ENCODE assay signal across 24 mouse cellular contexts in the genomic region with DNA sequence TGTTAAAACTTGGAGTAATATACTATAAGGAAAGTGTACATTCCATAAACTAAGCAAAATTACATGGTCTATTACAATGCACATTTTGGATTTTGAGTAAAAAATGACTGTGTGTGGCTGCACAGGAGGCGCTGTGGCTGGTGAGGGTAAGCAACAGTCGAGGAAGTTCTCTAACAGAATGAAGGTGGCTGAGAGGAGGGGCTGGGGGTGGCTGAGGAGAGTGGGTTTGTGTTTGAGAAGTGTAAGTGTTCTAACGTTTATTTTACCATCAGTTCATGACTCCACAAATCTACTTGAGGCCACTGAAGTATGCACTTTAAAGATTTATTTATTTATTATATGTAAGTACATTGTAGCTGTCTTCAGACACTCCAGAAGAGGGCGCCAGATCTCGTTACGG. TPM values are rescaled to one million over a fixed set of nuclear protein-coding genes. Genes with fewer than 3 reads are reported as not detected.
DNase-seq lines count a peak whose midpoint lies in the region; ATAC-seq and TF ChIP-seq lines count a peak whose summit lies in the region.
"Had no signal": no experiment of that assay in that cellular context is flagged by ENCODE, and none has a peak within 500 bp of the region (broad histone marks: within the 10 kb centered on the region; RNA-seq: fewer than 3 reads in every experiment).

No protein-coding gene starts in this region.

- no peak overlapping the region for H3K4me2 ChIP-seq in lung, postnatal 0 days (replicated peaks; ENCODE audit: low read depth, low read length)
- H3K4me2 ChIP-seq: forebrain, embryonic 13.5 days; heart, embryonic 12.5 days; heart, embryonic 15.5 days; hindbrain, embryonic 13.5 days had no signal

- peak; percentile 22; the same call in 1 of the 2 replicates for TF ChIP-seq CTCF in lung, postnatal 0 days (IDR thresholded peaks at IDR 0.05)

- ATAC-seq in lung, postnatal 0 days: peak; percentile 58
- ATAC-seq: forebrain, embryonic 13.5 days; forebrain, embryonic 16.5 days; hindbrain, embryonic 16.5 days had no signal

- TF ChIP-seq EP300 in lung, postnatal 0 days (IDR thresholded peaks at IDR 0.05): no peak

- no peak overlapping the region for H3K9ac ChIP-seq in lung, postnatal 0 days (replicated peaks; ENCODE audit: low read depth)
- H3K9ac ChIP-seq: forebrain, embryonic 13.5 days; heart, embryonic 12.5 days; heart, embryonic 15.5 days; hindbrain, embryonic 13.5 days had no signal

- no peaks in the 10 kb centered on the region for H3K9me3 ChIP-seq in lung, postnatal 0 days (ENCODE audit: low read length)
- H3K9me3 ChIP-seq in heart, embryonic 10.5 days: no peaks in the 10 kb centered on the region
- H3K9me3 ChIP-seq: forebrain, embryonic 10.5 days; forebrain, embryonic 13.5 days; heart, embryonic 12.5 days; heart, embryonic 15.5 days; hindbrain, embryonic 10.5 days; hindbrain, embryonic 13.5 days had no signal

- no peaks in the 10 kb centered on the region for H3K36me3 ChIP-seq in lung, postnatal 0 days (ENCODE audit: insufficient read depth, low read length)
- no peaks in the 10 kb centered on the region for H3K36me3 ChIP-seq in heart, embryonic 10.5 days
- H3K36me3 ChIP-seq: forebrain, embryonic 10.5 days; heart, embryonic 12.5 days; heart, embryonic 15.5 days; hindbrain, embryonic 10.5 days; hindbrain, embryonic 13.5 days had no signal

- H3K27me3 ChIP-seq in lung, postnatal 0 days (replicated peaks; ENCODE audit: insufficient read depth, low read length): no peaks in the 10 kb centered on the region
- no peaks in the 10 kb centered on the region for H3K27me3 ChIP-seq in heart, embryonic 10.5 days (ENCODE audit: insufficient read depth, poor library complexity, severe bottlenecking)
- H3K27me3 ChIP-seq: forebrain, embryonic 13.5 days; heart, embryonic 12.5 days; heart, embryonic 15.5 days; hindbrain, embryonic 13.5 days had no signal

- H3K4me1 ChIP-seq in lung, postnatal 0 days (ENCODE audit: insufficient read depth, low read depth, low read length): peaks cover 10% of the 10 kb centered on the region; the same call in 1 of the 2 replicates
- H3K4me1 ChIP-seq in heart, embryonic 10.5 days: peaks cover 23% of the 10 kb centered on the region

- 36% methylated on average over 5 of the region's 6 CpGs for WGBS in lung, postnatal 0 days
- 78% methylated on average over 6 of the region's 6 CpGs for WGBS in heart, embryonic 10.5 days

- H3K4me3 ChIP-seq in lung, postnatal 0 days (ENCODE audit: low read depth, low read length): no peak overlapping the region
- H3K4me3 ChIP-seq in heart, embryonic 10.5 days: no peak overlapping the region
- H3K4me3 ChIP-seq: forebrain, embryonic 10.5 days; forebrain, embryonic 13.5 days; heart, embryonic 12.5 days; heart, embryonic 15.5 days; hindbrain, embryonic 10.5 days; hindbrain, embryonic 13.5 days had no signal

- H3K27ac ChIP-seq in lung, postnatal 0 days (ENCODE audit: low read length): no peak overlapping the region
- no peak overlapping the region for H3K27ac ChIP-seq in heart, embryonic 10.5 days
- H3K27ac ChIP-seq: forebrain, embryonic 10.5 days; forebrain, embryonic 13.5 days; heart, embryonic 15.5 days; hindbrain, embryonic 10.5 days; hindbrain, embryonic 13.5 days had no signal

- peak; percentile 59 for DNase-seq in lung, postnatal 0 days (ENCODE audit: low spot score)
- no peak for DNase-seq in lung, postnatal 36 days
- peak; percentile 51 for DNase-seq in thymus, postnatal 14 days
- no peak for DNase-seq in thymus, postnatal 0 days (ENCODE audit: low spot score)
- peak; percentile 30 for DNase-seq in naive thymus-derived CD4-positive, alpha-beta T cell, adult 2 months (ENCODE audit: low read depth)
- DNase-seq in thymus, postnatal 4 days: peak; percentile 67
- DNase-seq in heart, embryonic 10.5 days (ENCODE audit: low spot score): no peak
- DNase-seq in cerebellum, adult 11-12 months: no peak
- DNase-seq: adrenal gland, postnatal 25 days; cerebellum, adult 18-20 months; cerebellum, adult 9-10 months; cerebellum, postnatal 14 days; gastrocnemius, postnatal 14 days; heart, adult 11 months; heart, postnatal 10 days; heart, postnatal 36 days had no signal

RNA-seq across cellular contexts. Expression of a gene that starts 48.8 kb away (rescaled TPM):
- 3.3 and 3.5 TPM in 2 replicates for polyA plus RNA-seq in lung, postnatal 0 days (2015; fragmentation: Nextera tagmentation; extraction: Ambion mirVana)
- 12.5 and 15.8 TPM in 2 replicates for polyA plus RNA-seq in thymus, postnatal 0 days (2015; fragmentation: Nextera tagmentation; extraction: Ambion mirVana)
- polyA plus RNA-seq in heart, embryonic 10.5 days (2016; fragmentation: Nextera tagmentation; extraction: Ambion mirVana): 6.3 and 6.6 TPM in 2 replicates

Comparison
In these comparisons a context has a peak if more than half of its experiments do, and no peak if none do; other contexts are left out.
1. DNase-seq: peak in lung, postnatal 0 days (single experiment), thymus, postnatal 14 days (single experiment), naive thymus-derived CD4-positive, alpha-beta T cell, adult 2 months (single experiment) and thymus, postnatal 4 days (single experiment); none in lung, postnatal 36 days (single experiment), thymus, postnatal 0 days (single experiment), heart, embryonic 10.5 days (single experiment) and cerebellum, adult 11-12 months (single experiment).